ENCODE assay signal across 11 mouse cellular contexts in the genomic region with DNA sequence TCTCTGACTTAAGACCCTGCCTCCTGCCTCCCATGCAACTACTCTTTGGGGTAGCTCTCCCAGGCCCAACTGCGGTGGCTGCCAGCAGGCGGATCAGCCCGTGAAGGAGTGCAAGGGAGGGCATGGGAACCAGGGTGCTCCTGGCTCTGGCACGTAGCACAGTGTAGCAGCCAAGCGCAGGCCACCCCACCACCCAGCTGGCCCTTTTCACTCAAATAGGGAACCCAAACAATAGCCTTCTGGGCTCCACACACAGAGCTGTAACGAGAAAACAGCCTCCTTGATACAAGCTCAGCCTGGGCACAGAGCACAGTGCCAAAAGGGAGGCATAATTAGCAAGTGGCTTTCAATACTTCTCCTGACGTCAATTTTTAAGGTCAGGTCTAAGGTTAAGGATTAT.
A peak's percentile ranks its signal among the peaks of the same experiment; 100 is the strongest.
DNase-seq lines count a peak whose midpoint lies in the region; ATAC-seq and TF ChIP-seq lines count a peak whose summit lies in the region.
"Had no signal": no experiment of that assay in that cellular context is flagged by ENCODE, and none has a peak within 500 bp of the region (broad histone marks: within the 10 kb centered on the region; RNA-seq: fewer than 3 reads in every experiment).

No protein-coding gene starts in this region.

- 12% methylated on average over 7 of the region's 7 CpGs for WGBS in forebrain, postnatal 0 days
- 55% methylated on average over 7 of the region's 7 CpGs for WGBS in limb, embryonic 12.5 days
- 63% methylated on average over 7 of the region's 7 CpGs for WGBS in stomach, embryonic 15.5 days
- WGBS in liver, embryonic 11.5 days: 72% methylated on average over 7 of the region's 7 CpGs

- no peak overlapping the region for H3K9ac ChIP-seq in forebrain, postnatal 0 days
- H3K9ac ChIP-seq in limb, embryonic 12.5 days (replicated peaks): no peak overlapping the region
- no peak overlapping the region for H3K9ac ChIP-seq in stomach, embryonic 15.5 days
- H3K9ac ChIP-seq in liver, embryonic 11.5 days (ENCODE audit: low read depth, low read length): no peak overlapping the region
- H3K9ac ChIP-seq: heart, embryonic 15.5 days; liver, embryonic 14.5 days had no signal

- TF ChIP-seq CTCF in forebrain, postnatal 0 days (IDR thresholded peaks at IDR 0.05; ENCODE audit: low read depth): no peak

- H3K4me1 ChIP-seq in forebrain, postnatal 0 days (ENCODE audit: insufficient read depth): no peaks in the 10 kb centered on the region
- peaks cover 49% of the 10 kb centered on the region for H3K4me1 ChIP-seq in limb, embryonic 12.5 days (replicated peaks)
- 0 out of 2 replicates have a peak, but pooled peaks cover 6% of the 10 kb centered on the region for H3K4me1 ChIP-seq in stomach, embryonic 15.5 days
- H3K4me1 ChIP-seq in liver, embryonic 11.5 days (replicated peaks; ENCODE audit: control insufficient read depth, insufficient read depth, low read length): no peaks in the 10 kb centered on the region
- H3K4me1 ChIP-seq: heart, embryonic 15.5 days had no signal

- H3K36me3 ChIP-seq in forebrain, postnatal 0 days (ENCODE audit: insufficient read depth): no peaks in the 10 kb centered on the region
- no peaks in the 10 kb centered on the region; the same call in 1 of the 2 replicates for H3K36me3 ChIP-seq in limb, embryonic 12.5 days
- no peaks in the 10 kb centered on the region for H3K36me3 ChIP-seq in stomach, embryonic 15.5 days
- no peaks in the 10 kb centered on the region for H3K36me3 ChIP-seq in liver, embryonic 11.5 days (ENCODE audit: control insufficient read depth, insufficient read depth, low read length)
- H3K36me3 ChIP-seq: heart, embryonic 15.5 days had no signal

- no peaks in the 10 kb centered on the region for H3K9me3 ChIP-seq in forebrain, postnatal 0 days (ENCODE audit: low read length)
- no peaks in the 10 kb centered on the region for H3K9me3 ChIP-seq in limb, embryonic 12.5 days
- H3K9me3 ChIP-seq in stomach, embryonic 15.5 days: no peaks in the 10 kb centered on the region
- no peaks in the 10 kb centered on the region for H3K9me3 ChIP-seq in liver, embryonic 11.5 days (ENCODE audit: control insufficient read depth, low read length)
- H3K9me3 ChIP-seq: heart, embryonic 15.5 days had no signal

- DNase-seq in ovary, postnatal 36 days (ENCODE audit: low spot score): peak; percentile 24
- DNase-seq in ovary, postnatal 10 days (ENCODE audit: low spot score): no peak
- peak; percentile 61 for DNase-seq in forebrain, postnatal 0 days
- no peak for DNase-seq in cerebellum, postnatal 4 days (ENCODE audit: low spot score in 2 of 2)
- no peak for DNase-seq in lung, postnatal 4 days
- no peak for DNase-seq in liver, embryonic 11.5 days (ENCODE audit: low spot score)
- DNase-seq: cerebellum, adult 11 months had no signal

- no peak overlapping the region for H3K4me3 ChIP-seq in forebrain, postnatal 0 days (ENCODE audit: low read depth, low read length)
- no peak overlapping the region for H3K4me3 ChIP-seq in limb, embryonic 12.5 days (replicated peaks)
- H3K4me3 ChIP-seq in stomach, embryonic 15.5 days (replicated peaks): no peak overlapping the region
- H3K4me3 ChIP-seq in liver, embryonic 11.5 days (ENCODE audit: low read depth, low read length): no peak overlapping the region
- H3K4me3 ChIP-seq: heart, embryonic 15.5 days had no signal

- ATAC-seq in forebrain, postnatal 0 days: peak; percentile 93
- ATAC-seq in limb, embryonic 12.5 days (ENCODE audit: insufficient number of reproducible peaks, insufficient read depth, low FRiP score, low TSS enrichment, low read depth): no peak
- 0 out of 2 replicates have a peak, but pooled peaks have one; percentile 19 for ATAC-seq in stomach, embryonic 15.5 days (ENCODE audit: insufficient read depth, low FRiP score, low read depth)
- no peak for ATAC-seq in liver, embryonic 11.5 days (replicated peaks; ENCODE audit: low FRiP score)

- no peaks in the 10 kb centered on the region for H3K27me3 ChIP-seq in forebrain, postnatal 0 days (ENCODE audit: insufficient read depth, low read length)
- no peaks in the 10 kb centered on the region for H3K27me3 ChIP-seq in limb, embryonic 12.5 days
- no peaks in the 10 kb centered on the region for H3K27me3 ChIP-seq in stomach, embryonic 15.5 days (replicated peaks)
- H3K27me3 ChIP-seq in liver, embryonic 11.5 days (replicated peaks; ENCODE audit: control insufficient read depth, insufficient read depth, low read length): no peaks in the 10 kb centered on the region
- H3K27me3 ChIP-seq: heart, embryonic 15.5 days had no signal

- peak overlapping the region; percentile 35; the same call in 1 of the 2 replicates for H3K27ac ChIP-seq in forebrain, postnatal 0 days (ENCODE audit: low read depth, low read length)
- H3K27ac ChIP-seq in limb, embryonic 12.5 days: peak overlapping the region; percentile 37; the same call in 1 of the 2 replicates
- H3K27ac ChIP-seq in stomach, embryonic 15.5 days: peak overlapping the region; percentile 51
- H3K27ac ChIP-seq in liver, embryonic 11.5 days (ENCODE audit: low read depth, low read length): no peak overlapping the region
- H3K27ac ChIP-seq: heart, embryonic 15.5 days; liver, embryonic 14.5 days had no signal

- H3K4me2 ChIP-seq in forebrain, postnatal 0 days (ENCODE audit: low read depth): no peak overlapping the region
- no peak overlapping the region for H3K4me2 ChIP-seq in limb, embryonic 12.5 days
- H3K4me2 ChIP-seq in stomach, embryonic 15.5 days: no peak overlapping the region
- H3K4me2 ChIP-seq in liver, embryonic 11.5 days: no peak overlapping the region
- H3K4me2 ChIP-seq: heart, embryonic 15.5 days had no signal

Comparison
In these comparisons a context has a peak if more than half of its experiments do, and no peak if none do; other contexts are left out.
1. DNase-seq: peak in ovary, postnatal 36 days (single experiment) and forebrain, postnatal 0 days (single experiment); none in ovary, postnatal 10 days (single experiment), cerebellum, postnatal 4 days (0 of 2), lung, postnatal 4 days (0 of 2) and liver, embryonic 11.5 days (single experiment).
2. ATAC-seq: peak in forebrain, postnatal 0 days (single experiment) and stomach, embryonic 15.5 days (single experiment); none in limb, embryonic 12.5 days (single experiment) and liver, embryonic 11.5 days (single experiment).